Mouse (Mus musculus): ENCODE results near the gene Mfsd4b5. TPM values are rescaled to one million over a fixed set of nuclear protein-coding genes. Genes with fewer than 3 reads are reported as not detected.

Gene Mfsd4b5
- under 1 TPM; 0.51 to 0.93 TPM for polyA plus RNA-seq (2017; shearing (Covaris generic))

GRCm38 (mm10) chr10:39986466-39986865, at the start of gene Mfsd4b5:
Gene Mfsd4b5 (minus strand): TSS chr10:39986646.

GRCm38 (mm10) chr10:40024554-40025428, 38.3 kb upstream of the Mfsd4b5 start, which contains the start of gene Mfsd4b1:
Gene Mfsd4b1 (minus strand): TSS chr10:40025268.

GRCm38 (mm10) chr10:39959761-39960440, 26.5 kb downstream of the Mfsd4b5 start, which contains the start of gene Mfsd4b3:
Gene Mfsd4b3 (minus strand): TSS chr10:39960153.

GRCm38 (mm10) chr10:39926616-39927139, 59.8 kb downstream of the Mfsd4b5 start, which contains the start of gene Mfsd4b2:
Gene Mfsd4b2 (minus strand): TSS chr10:39926923.

Other genes starting within 250 kb of the Mfsd4b5 start
- gene Mfsd4b4, start 87.4 kb downstream of the Mfsd4b5 start, polyA plus RNA-seq (2017; shearing (Covaris generic)) = 1 to 10 TPM; 4.7 to 4.9 TPM
- under 1 TPM in 1 of 2 experiments, not detected in 1; 0.35 TPM for gene Mfsd4b2, start 59.7 kb downstream of the Mfsd4b5 start, polyA plus RNA-seq (2017; shearing (Covaris generic))
- not detected for gene Mfsd4b3, start 26.5 kb downstream of the Mfsd4b5 start, polyA plus RNA-seq (2017; shearing (Covaris generic))
- gene Mfsd4b1, start 38.6 kb upstream of the Mfsd4b5 start, polyA plus RNA-seq (2017; shearing (Covaris generic)) = under 1 TPM; 0.08 to 0.23 TPM
- gene Slc16a10, start 155.6 kb upstream of the Mfsd4b5 start, polyA plus RNA-seq (2017; shearing (Covaris generic)) = 1 to 10 TPM in 1 of 2 experiments, under 1 TPM in 1; 0.87 to 3.0 TPM